ENCODE assay signal across 7 mouse cellular contexts in genomic region chr6:114614076-114614475, GRCm38 (mm10). TPM values are rescaled to one million over a fixed set of nuclear protein-coding genes. Genes with fewer than 3 reads are reported as not detected.
DNase-seq lines count a peak whose midpoint lies in the region; TF ChIP-seq lines count a peak whose summit lies in the region.
"Not testable (repeated sequence)": the region's sequence is repeated elsewhere in the genome, so short reads cannot be mapped to it uniquely, and the experiment has no call there.

No protein-coding gene starts in this region.

- not testable (repeated sequence) for H3K4me3 ChIP-seq in left cerebral cortex, adult 2 months

- peak; percentile 76 for DNase-seq in adrenal gland, postnatal 14 days
- peak; percentile 76 to 78 for DNase-seq in cerebellum, postnatal 4 days (ENCODE audit: low spot score in 2 of 2)
- DNase-seq in heart, adult 18-20 months: peak; percentile 53 to 76
- peak; percentile 50 to 54 for DNase-seq in kidney, postnatal 25 days
- DNase-seq in left cerebral cortex, adult 2 months (ENCODE audit: extremely low spot score in 1 of 2, low spot score in 2 of 2): peak; percentile 71 to 78
- DNase-seq in lung, postnatal 4 days: peak; percentile 70 to 74
- DNase-seq in testis, postnatal 14 days (ENCODE audit: low spot score): peak; percentile 71

- TF ChIP-seq CTCF in left cerebral cortex, adult 2 months (IDR thresholded peaks at IDR 0.05): not testable (repeated sequence)

- intact Hi-C loops in left cerebral cortex, adult 2 months (cut with DNase I): not testable (repeated sequence)

- not testable (repeated sequence) for H3K27ac ChIP-seq in left cerebral cortex, adult 2 months

RNA-seq across cellular contexts. Expression of gene Atg7, which starts 28.8 kb away (rescaled TPM):
- 27.4 and 31.9 TPM in 2 replicates for total RNA-seq in adrenal gland, postnatal 14 days (2021)
- total RNA-seq in heart, adult 18-20 months (2021): 10 to 100 TPM; 11.0 to 13.2 TPM
- total RNA-seq in left cerebral cortex, adult 2 months (2021): 10 to 100 TPM; 28.9 to 29.1 TPM
